ENCODE assay signal across 13 mouse cellular contexts in the genomic region with DNA sequence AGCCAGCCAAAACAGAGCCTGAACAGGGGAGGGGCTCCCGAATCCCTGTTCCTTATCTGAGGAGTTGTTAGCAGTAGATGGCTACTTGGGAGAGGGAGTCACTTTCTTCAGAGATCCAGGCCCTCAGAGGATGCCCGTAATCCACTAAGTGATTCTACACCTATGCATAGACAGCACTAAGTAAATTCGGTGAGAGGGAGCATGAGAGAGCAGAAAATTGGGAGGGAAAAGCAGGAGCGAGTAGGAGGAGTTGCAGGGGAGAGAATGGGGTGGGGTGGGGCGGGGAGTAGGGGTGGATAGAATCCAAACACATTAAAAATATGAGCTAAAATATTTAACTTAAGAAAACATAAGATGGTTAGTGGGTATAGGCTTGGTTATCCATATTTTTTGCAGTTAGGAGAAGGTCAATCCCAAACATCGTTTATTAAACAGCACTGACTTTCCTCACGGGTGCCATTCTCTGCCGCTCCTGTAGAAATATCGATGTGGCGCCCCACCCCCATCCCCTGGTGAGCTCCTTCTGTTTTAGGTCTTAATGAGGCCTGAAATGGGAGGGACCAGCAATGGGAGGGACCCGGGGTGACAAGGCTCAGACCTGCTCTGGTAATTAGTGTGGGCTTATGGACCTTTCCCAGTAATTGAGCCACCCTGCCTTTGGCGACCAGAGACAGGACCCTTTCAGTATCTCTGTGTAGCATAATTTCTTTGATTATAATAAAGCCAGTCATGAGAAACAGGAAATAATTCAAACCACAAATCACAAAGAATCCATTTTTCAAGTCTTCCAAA.
DNase-seq lines count a peak whose midpoint lies in the region; ATAC-seq and TF ChIP-seq lines count a peak whose summit lies in the region.
"Had no signal": no experiment of that assay in that cellular context is flagged by ENCODE, and none has a peak within 500 bp of the region (broad histone marks: within the 10 kb centered on the region; RNA-seq: fewer than 3 reads in every experiment).

No protein-coding gene starts in this region.

- TF ChIP-seq CTCF in liver, postnatal 0 days (IDR thresholded peaks at IDR 0.05; ENCODE audit: low read depth): no peak

- no peaks in the 10 kb centered on the region for H3K9me3 ChIP-seq in midbrain, embryonic 11.5 days (ENCODE audit: control insufficient read depth, low read length)
- H3K9me3 ChIP-seq in midbrain, embryonic 16.5 days (replicated peaks; ENCODE audit: control insufficient read depth, low read length, poor library complexity, severe bottlenecking): no peaks in the 10 kb centered on the region
- H3K9me3 ChIP-seq in hindbrain, embryonic 14.5 days (ENCODE audit: control insufficient read depth, low read length): no peaks in the 10 kb centered on the region
- H3K9me3 ChIP-seq in neural tube, embryonic 15.5 days (replicated peaks): no peaks in the 10 kb centered on the region
- H3K9me3 ChIP-seq in liver, postnatal 0 days (ENCODE audit: low read length): no peaks in the 10 kb centered on the region
- H3K9me3 ChIP-seq: intestine, embryonic 15.5 days had no signal

- no peaks in the 10 kb centered on the region for H3K4me1 ChIP-seq in midbrain, embryonic 11.5 days (ENCODE audit: control insufficient read depth, insufficient read depth, low read length)
- no peaks in the 10 kb centered on the region; the same call in 1 of the 2 replicates for H3K4me1 ChIP-seq in midbrain, embryonic 16.5 days (ENCODE audit: control insufficient read depth, insufficient read depth, low read length)
- peaks cover 5% of the 10 kb centered on the region; the same call in 1 of the 2 replicates for H3K4me1 ChIP-seq in hindbrain, embryonic 14.5 days (replicated peaks; ENCODE audit: control insufficient read depth, insufficient read depth, low read length)
- H3K4me1 ChIP-seq in neural tube, embryonic 15.5 days: peaks cover 7% of the 10 kb centered on the region; the same call in 1 of the 2 replicates
- no peaks in the 10 kb centered on the region for H3K4me1 ChIP-seq in liver, postnatal 0 days (ENCODE audit: insufficient read depth)
- H3K4me1 ChIP-seq: intestine, embryonic 15.5 days had no signal

- H3K4me3 ChIP-seq in midbrain, embryonic 11.5 days (ENCODE audit: low read depth, low read length): no peak overlapping the region
- no peak overlapping the region for H3K4me3 ChIP-seq in midbrain, embryonic 16.5 days (ENCODE audit: low read depth, low read length)
- H3K4me3 ChIP-seq in hindbrain, embryonic 14.5 days (replicated peaks; ENCODE audit: low read length): no peak overlapping the region
- no peak overlapping the region for H3K4me3 ChIP-seq in neural tube, embryonic 15.5 days (replicated peaks)
- no peak overlapping the region for H3K4me3 ChIP-seq in liver, postnatal 0 days (ENCODE audit: low read depth, low read length)
- H3K4me3 ChIP-seq: intestine, embryonic 15.5 days; left cerebral cortex, adult 2 months had no signal

- DNase-seq in cerebellum, postnatal 10 days: peak; percentile 49 to 67
- no peak for DNase-seq in cerebellum, postnatal 36 days
- no peak for DNase-seq in midbrain, embryonic 11.5 days (ENCODE audit: low spot score, missing footprints)
- DNase-seq in hindbrain, embryonic 14.5 days (ENCODE audit: low spot score): no peak
- DNase-seq in liver, postnatal 0 days: no peak
- DNase-seq: adrenal gland, postnatal 36 days; cerebellum, adult 9-11 months; lung, postnatal 36 days had no signal

- 0 out of 2 replicates have a peak, but pooled peaks have one; percentile 44 for ATAC-seq in midbrain, embryonic 11.5 days (ENCODE audit: low FRiP score)
- no peak for ATAC-seq in midbrain, embryonic 16.5 days
- no peak for ATAC-seq in hindbrain, embryonic 14.5 days (ENCODE audit: low FRiP score)
- ATAC-seq in neural tube, embryonic 15.5 days (ENCODE audit: low FRiP score): no peak
- no peak for ATAC-seq in liver, postnatal 0 days
- ATAC-seq in activated CD4-positive, CD25-positive, alpha-beta regulatory T cell, adult 4 months: no peak
- ATAC-seq: intestine, embryonic 15.5 days had no signal

- TF ChIP-seq EP300 in liver, postnatal 0 days (IDR thresholded peaks at IDR 0.05; ENCODE audit: low read depth): no peak

- H3K27ac ChIP-seq in midbrain, embryonic 11.5 days (ENCODE audit: low read depth, low read length): no peak overlapping the region
- H3K27ac ChIP-seq in midbrain, embryonic 16.5 days (ENCODE audit: low read length): no peak overlapping the region
- no peak overlapping the region for H3K27ac ChIP-seq in hindbrain, embryonic 14.5 days
- H3K27ac ChIP-seq in neural tube, embryonic 15.5 days (replicated peaks): no peak overlapping the region
- H3K27ac ChIP-seq in liver, postnatal 0 days (ENCODE audit: low read depth): no peak overlapping the region
- H3K27ac ChIP-seq: intestine, embryonic 15.5 days; left cerebral cortex, adult 2 months had no signal

- no peaks in the 10 kb centered on the region for H3K36me3 ChIP-seq in midbrain, embryonic 11.5 days (ENCODE audit: control insufficient read depth, insufficient read depth, low read length)
- H3K36me3 ChIP-seq in midbrain, embryonic 16.5 days (ENCODE audit: control insufficient read depth, insufficient read depth, low read length): no peaks in the 10 kb centered on the region
- H3K36me3 ChIP-seq in hindbrain, embryonic 14.5 days (replicated peaks; ENCODE audit: control insufficient read depth, insufficient read depth): no peaks in the 10 kb centered on the region
- no peaks in the 10 kb centered on the region for H3K36me3 ChIP-seq in neural tube, embryonic 15.5 days
- no peaks in the 10 kb centered on the region for H3K36me3 ChIP-seq in liver, postnatal 0 days (replicated peaks; ENCODE audit: insufficient read depth, low read length)
- H3K36me3 ChIP-seq: intestine, embryonic 15.5 days had no signal

- no peaks in the 10 kb centered on the region for H3K27me3 ChIP-seq in midbrain, embryonic 11.5 days (ENCODE audit: control insufficient read depth, insufficient read depth, low read length)
- no peaks in the 10 kb centered on the region for H3K27me3 ChIP-seq in midbrain, embryonic 16.5 days (ENCODE audit: control insufficient read depth, insufficient read depth, low read depth, low read length)
- no peaks in the 10 kb centered on the region for H3K27me3 ChIP-seq in hindbrain, embryonic 14.5 days (ENCODE audit: control insufficient read depth, insufficient read depth, low read length)
- no peaks in the 10 kb centered on the region for H3K27me3 ChIP-seq in neural tube, embryonic 15.5 days (replicated peaks)
- H3K27me3 ChIP-seq in liver, postnatal 0 days (ENCODE audit: insufficient read depth, low read length): no peaks in the 10 kb centered on the region
- H3K27me3 ChIP-seq: intestine, embryonic 15.5 days had no signal

- H3K4me2 ChIP-seq in midbrain, embryonic 11.5 days: no peak overlapping the region
- no peak overlapping the region for H3K4me2 ChIP-seq in midbrain, embryonic 16.5 days (ENCODE audit: low read length)
- H3K4me2 ChIP-seq in hindbrain, embryonic 14.5 days (replicated peaks): peak overlapping the region; percentile 31
- peak overlapping the region; percentile 27; the same call in 1 of the 2 replicates for H3K4me2 ChIP-seq in neural tube, embryonic 15.5 days
- no peak overlapping the region for H3K4me2 ChIP-seq in liver, postnatal 0 days (ENCODE audit: low read depth, low read length)
- H3K4me2 ChIP-seq: intestine, embryonic 15.5 days had no signal

- WGBS in midbrain, embryonic 11.5 days: 64% methylated on average over 12 of the region's 12 CpGs
- 41% methylated on average over 12 of the region's 12 CpGs for WGBS in midbrain, embryonic 16.5 days
- 46% methylated on average over 12 of the region's 12 CpGs for WGBS in hindbrain, embryonic 14.5 days
- 35% methylated on average over 12 of the region's 12 CpGs for WGBS in neural tube, embryonic 15.5 days
- 46% methylated on average over 12 of the region's 12 CpGs for WGBS in liver, postnatal 0 days (ENCODE audit: insufficient replicate concordance)

- H3K9ac ChIP-seq in midbrain, embryonic 11.5 days (ENCODE audit: low read length): no peak overlapping the region
- H3K9ac ChIP-seq in midbrain, embryonic 16.5 days (ENCODE audit: low read depth, low read length): no peak overlapping the region
- no peak overlapping the region for H3K9ac ChIP-seq in hindbrain, embryonic 14.5 days
- H3K9ac ChIP-seq in neural tube, embryonic 15.5 days (replicated peaks): no peak overlapping the region
- H3K9ac ChIP-seq in liver, postnatal 0 days (replicated peaks): no peak overlapping the region
- H3K9ac ChIP-seq: intestine, embryonic 15.5 days had no signal

Comparison
In these comparisons a context has a peak if more than half of its experiments do, and no peak if none do; other contexts are left out.
1. DNase-seq: peak in cerebellum, postnatal 10 days (2 of 2); none in cerebellum, postnatal 36 days (0 of 2), midbrain, embryonic 11.5 days (single experiment), hindbrain, embryonic 14.5 days (single experiment) and liver, postnatal 0 days (single experiment).
2. H3K4me2 ChIP-seq: peak in hindbrain, embryonic 14.5 days (single experiment) and neural tube, embryonic 15.5 days (single experiment); none in midbrain, embryonic 11.5 days (single experiment), midbrain, embryonic 16.5 days (single experiment) and liver, postnatal 0 days (single experiment).